Comparison of ENCODE assay signal across 17 mouse cellular contexts in the genomic region with DNA sequence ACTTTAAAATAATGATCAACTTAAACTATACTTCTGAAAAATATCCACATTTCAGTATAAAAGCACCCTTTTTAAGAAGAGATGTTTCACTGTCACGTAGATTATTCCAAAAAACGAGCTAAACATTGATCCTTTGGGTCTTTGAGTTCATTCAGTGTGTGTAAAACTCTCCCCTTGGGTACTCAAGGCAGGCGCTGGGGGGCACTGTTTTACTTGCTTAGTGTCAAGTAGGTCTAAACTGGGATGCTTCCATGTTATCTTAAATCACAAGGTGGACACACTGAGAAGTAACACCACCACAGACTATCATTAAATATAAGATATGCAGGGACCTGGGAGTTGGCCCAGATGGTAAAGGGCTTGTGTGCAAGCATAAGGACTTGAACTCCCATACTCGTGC. TPM values are rescaled to one million over a fixed set of nuclear protein-coding genes. Genes with fewer than 3 reads are reported as not detected.
A peak's percentile ranks its signal among the peaks of the same experiment; 100 is the strongest.
DNase-seq lines count a peak whose midpoint lies in the region; ATAC-seq and TF ChIP-seq lines count a peak whose summit lies in the region.
"Had no signal": no experiment of that assay in that cellular context is flagged by ENCODE, and none has a peak within 500 bp of the region (broad histone marks: within the 10 kb centered on the region; RNA-seq: fewer than 3 reads in every experiment).

No protein-coding gene starts in this region.

- H3K4me2 ChIP-seq in lung, embryonic 14.5 days = no peak overlapping the region
- H3K4me2 ChIP-seq: embryonic facial prominence, embryonic 13.5 days; midbrain, embryonic 13.5 days had no signal

- no peak for ATAC-seq in lung, embryonic 14.5 days (ENCODE audit: insufficient read depth)
- ATAC-seq: activated CD4-positive, CD25-positive, alpha-beta regulatory T cell, adult 4 months; inflammation-experienced regulatory T-cells, adult 6 months; midbrain, embryonic 13.5 days had no signal

- peak; percentile 71 for DNase-seq in heart, adult 11 months
- no peak for DNase-seq in heart, postnatal 36 days
- peak; percentile 15 for DNase-seq in lung, embryonic 14.5 days
- no peak for DNase-seq in lung, postnatal 25 days (ENCODE audit: low spot score)
- DNase-seq in ES-CJ7 (ENCODE audit: low read depth, low spot score) (peak; percentile 33), ZHBTc4 (ENCODE audit: low read depth, low spot score) (peak; percentile 37)
- no peak for DNase-seq in frontal cortex, postnatal 14 days (ENCODE audit: low spot score in 2 of 2)
- no peak for DNase-seq in layer of hippocampus, postnatal 25 days (ENCODE audit: extremely low spot score in 1 of 2, low spot score in 1 of 2)
- DNase-seq: cerebellum, adult 9-10 months; heart, postnatal 4 days; thymus, postnatal 36 days had no signal

- no peak overlapping the region for H3K9ac ChIP-seq in lung, embryonic 14.5 days
- H3K9ac ChIP-seq: embryonic facial prominence, embryonic 13.5 days; midbrain, embryonic 13.5 days had no signal

- peak; percentile 12; the same call in 1 of the 2 replicates for TF ChIP-seq CTCF in lung, embryonic 14.5 days (IDR thresholded peaks at IDR 0.05; ENCODE audit: low read depth)

- H3K4me1 ChIP-seq in lung, embryonic 14.5 days (ENCODE audit: insufficient read depth) = 0 out of 2 replicates have a peak, but pooled peaks cover 3% of the 10 kb centered on the region
- H3K4me1 ChIP-seq: embryonic facial prominence, embryonic 13.5 days; forebrain, embryonic 10.5 days; midbrain, embryonic 13.5 days had no signal

- intact Hi-C loops in heart, postnatal 36 days (cut with DNase I) = no loop called here

- no peaks in the 10 kb centered on the region for H3K36me3 ChIP-seq in lung, embryonic 14.5 days (ENCODE audit: insufficient read depth)
- H3K36me3 ChIP-seq: embryonic facial prominence, embryonic 13.5 days; forebrain, embryonic 10.5 days; heart, embryonic 10.5 days; midbrain, embryonic 13.5 days had no signal

- no peaks in the 10 kb centered on the region for H3K27me3 ChIP-seq in lung, embryonic 14.5 days (ENCODE audit: insufficient read depth, low read length)
- H3K27me3 ChIP-seq: embryonic facial prominence, embryonic 13.5 days; midbrain, embryonic 13.5 days had no signal

- no peak overlapping the region for H3K27ac ChIP-seq in lung, embryonic 14.5 days (ENCODE audit: low read depth)
- H3K27ac ChIP-seq: embryonic facial prominence, embryonic 13.5 days; forebrain, embryonic 10.5 days; heart, embryonic 10.5 days; midbrain, embryonic 13.5 days had no signal

- H3K4me3 ChIP-seq in lung, embryonic 14.5 days (ENCODE audit: low read depth, low read length) = no peak overlapping the region
- H3K4me3 ChIP-seq: embryonic facial prominence, embryonic 13.5 days; forebrain, embryonic 10.5 days; heart, embryonic 10.5 days; midbrain, embryonic 13.5 days had no signal

- no peaks in the 10 kb centered on the region for H3K9me3 ChIP-seq in lung, embryonic 14.5 days (ENCODE audit: low read depth, low read length)
- H3K9me3 ChIP-seq: embryonic facial prominence, embryonic 13.5 days; forebrain, embryonic 10.5 days; heart, embryonic 10.5 days; midbrain, embryonic 13.5 days had no signal

- 55% methylated on average over 4 of the region's 4 CpGs for WGBS in lung, embryonic 14.5 days

RNA-seq across cellular contexts. Expression of gene Stbd1, which starts 30.7 kb away (rescaled TPM):
- 1 to 10 TPM; 1.5 to 1.6 TPM for total RNA-seq in heart, postnatal 36 days (2021)
- polyA plus RNA-seq in lung, embryonic 14.5 days (2014; fragmentation: Nextera tagmentation; extraction: Ambion mirVana) = 116 and 127 TPM in 2 replicates
- 1 to 10 TPM; 2.2 to 2.7 TPM for total RNA-seq in layer of hippocampus, postnatal 25 days (2021)

RNA-seq across cellular contexts. Expression of gene Ccdc158, which starts 41.5 kb away (rescaled TPM):
- not detected for total RNA-seq in heart, postnatal 36 days (2021)
- polyA plus RNA-seq in lung, embryonic 14.5 days (2014; fragmentation: Nextera tagmentation; extraction: Ambion mirVana) = 2.3 and 2.6 TPM in 2 replicates
- total RNA-seq in layer of hippocampus, postnatal 25 days (2021) = 1 to 10 TPM in 1 of 2 experiments, under 1 TPM in 1; 0.49 to 1.0 TPM
- polyA plus RNA-seq: activated CD4-positive, CD25-positive, alpha-beta regulatory T cell, adult 4 months; inflammation-experienced regulatory T-cells, adult 6 months had no signal

RNA-seq across cellular contexts. Expression of gene Shroom3, which starts 49.7 kb away (rescaled TPM):
- total RNA-seq in heart, postnatal 36 days (2021) = 10 to 100 TPM; 40.0 to 48.9 TPM
- 5.6 and 6.9 TPM in 2 replicates for polyA plus RNA-seq in lung, embryonic 14.5 days (2014; fragmentation: Nextera tagmentation; extraction: Ambion mirVana)
- total RNA-seq in layer of hippocampus, postnatal 25 days (2021) = 1 to 10 TPM; 1.7 to 2.7 TPM
- polyA plus RNA-seq: activated CD4-positive, CD25-positive, alpha-beta regulatory T cell, adult 4 months had no signal

Comparison
In these comparisons a context has a peak if more than half of its experiments do, and no peak if none do; other contexts are left out.
1. DNase-seq: peak in heart, adult 11 months (single experiment), lung, embryonic 14.5 days (single experiment), ES-CJ7 (single experiment) and ZHBTc4 (single experiment); none in heart, postnatal 36 days (0 of 2), lung, postnatal 25 days (single experiment), frontal cortex, postnatal 14 days (0 of 2) and layer of hippocampus, postnatal 25 days (0 of 2).
2. RNA of gene Shroom3, which starts 49.7 kb away (total RNA-seq): 40.0 to 48.9 TPM in heart, postnatal 36 days; 1.7 to 2.7 TPM in layer of hippocampus, postnatal 25 days; every median in the first group is over 10 times any median in the second.